Mouse (Mus musculus) neutrophil, adult 5-6 weeks (primary cell): ENCODE results near the gene Reln. TPM values are rescaled to one million over a fixed set of nuclear protein-coding genes. Genes with fewer than 3 reads are reported as not detected.

ENCODE experiments used
- ATAC-seq: fragments of 151-379, 151-347 bp; 2 replicates; pipeline ENCODE4 v1.8.0; 2017; ENCODE audit warnings: mild to moderate bottlenecking, moderate TSS enrichment; ENCODE audit not compliant: insufficient number of reproducible peaks, poor library complexity, low FRiP score, severe bottlenecking; ENCODE audit errors: extremely low read depth
- total RNA-seq: library from RNA; stranded (forward); fragments of 200-1000 nt; gene quantifications from 2 replicates; pipeline ENCODE4 v1.2.3, GENCODE M21; 2017

Gene Reln
- total RNA-seq, 1 experiment from 2014 or later = 4.7 TPM

DNA sequence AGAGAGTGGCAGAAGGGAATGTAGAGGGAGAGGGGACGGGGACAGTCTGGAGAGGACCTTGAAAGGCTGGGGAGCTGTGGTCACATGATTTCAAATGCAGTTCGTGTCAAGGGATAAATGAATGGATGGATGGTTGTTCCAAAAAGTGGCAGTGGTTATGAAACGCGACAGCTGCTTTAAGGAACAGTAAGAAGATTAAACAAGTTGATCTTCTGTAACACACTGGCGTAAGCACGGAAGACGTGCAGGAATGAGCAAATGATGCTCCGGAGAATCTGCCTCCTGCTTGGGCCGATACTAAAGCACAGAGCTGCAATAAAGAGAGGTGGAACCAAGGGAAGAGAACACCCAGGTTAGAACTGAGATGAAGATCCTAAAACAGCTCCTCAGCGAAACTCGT lies 185.7 kb downstream of the Reln start:
- no peak for ATAC-seq

DNA sequence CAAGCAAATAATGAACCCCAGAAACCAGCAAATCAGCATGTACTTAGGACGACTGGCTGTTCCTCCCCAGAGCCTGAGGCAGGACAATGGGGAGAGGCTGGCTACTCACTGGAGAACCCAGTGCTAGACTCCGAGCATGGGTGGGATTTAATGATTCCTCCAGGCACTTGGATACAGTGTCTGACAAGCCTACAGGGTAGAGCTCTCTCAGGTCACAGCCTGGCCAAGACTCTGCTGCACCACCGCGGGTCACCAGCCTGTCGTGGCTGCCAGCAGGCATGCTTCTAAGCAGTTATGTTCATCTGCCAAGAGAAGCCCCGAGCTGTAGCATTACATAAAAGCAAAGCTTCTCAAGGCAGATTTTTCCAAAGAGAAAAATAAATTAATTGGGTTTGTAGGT lies 190.9 kb downstream of the Reln start:
- no peak for ATAC-seq

DNA sequence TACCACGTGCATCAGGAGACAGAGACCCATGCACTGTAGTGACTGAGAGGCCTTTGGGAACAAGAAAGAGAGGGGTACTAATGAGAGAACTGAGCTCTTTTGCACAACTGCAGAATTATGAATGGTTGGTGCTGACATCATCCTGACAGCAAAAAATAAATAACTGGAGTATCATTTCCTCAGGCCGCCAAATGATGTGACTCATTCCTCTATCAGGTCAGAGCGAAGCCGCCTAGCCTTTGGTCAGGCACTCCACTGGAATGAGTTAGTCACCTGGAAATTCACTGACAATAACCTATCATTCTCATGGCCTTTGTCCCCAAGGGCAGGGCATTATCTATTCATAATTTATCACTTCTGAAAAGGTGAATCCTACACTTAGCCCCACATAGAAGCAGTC lies 202.7 kb downstream of the Reln start:
- no peak for ATAC-seq

DNA sequence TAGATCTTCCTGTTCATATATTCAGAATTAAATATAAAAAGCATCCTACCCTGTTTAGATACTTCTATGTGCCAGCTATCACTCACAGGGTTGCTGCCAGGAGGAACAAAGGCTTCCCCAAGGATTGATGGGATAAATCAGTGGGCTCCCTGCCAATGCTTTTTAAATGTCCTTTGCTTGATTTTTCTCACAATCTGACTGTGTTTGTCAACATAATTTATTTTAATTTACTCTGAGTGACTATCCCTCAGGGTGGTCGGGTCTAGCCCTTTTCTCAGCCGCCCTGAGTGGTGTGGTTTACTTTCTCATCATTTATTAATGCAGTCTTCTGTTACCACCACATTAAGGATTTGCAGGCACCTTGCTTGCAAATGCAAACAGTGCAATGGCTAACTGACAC lies 205.5 kb downstream of the Reln start:
- no peak for ATAC-seq

DNA sequence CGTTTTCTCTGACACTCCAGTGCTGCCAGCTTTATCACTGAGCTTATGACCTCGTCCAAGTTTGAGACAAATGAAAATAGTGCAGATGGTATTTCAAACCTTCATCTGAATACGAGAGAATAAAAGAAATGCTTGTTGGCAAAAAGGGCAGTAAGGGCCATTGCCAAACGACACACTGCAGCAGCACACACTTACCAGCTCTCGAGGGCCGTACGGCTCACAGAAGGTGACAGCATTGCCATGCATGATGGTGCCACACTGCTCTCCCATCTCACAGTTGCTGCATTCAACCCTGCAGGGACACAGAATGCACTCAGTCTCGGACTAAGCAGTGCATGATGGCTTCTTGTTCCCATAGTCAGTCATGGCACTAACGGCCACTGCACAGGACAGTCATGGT lies 210.1 kb downstream of the Reln start:
- ATAC-seq = no peak

DNA sequence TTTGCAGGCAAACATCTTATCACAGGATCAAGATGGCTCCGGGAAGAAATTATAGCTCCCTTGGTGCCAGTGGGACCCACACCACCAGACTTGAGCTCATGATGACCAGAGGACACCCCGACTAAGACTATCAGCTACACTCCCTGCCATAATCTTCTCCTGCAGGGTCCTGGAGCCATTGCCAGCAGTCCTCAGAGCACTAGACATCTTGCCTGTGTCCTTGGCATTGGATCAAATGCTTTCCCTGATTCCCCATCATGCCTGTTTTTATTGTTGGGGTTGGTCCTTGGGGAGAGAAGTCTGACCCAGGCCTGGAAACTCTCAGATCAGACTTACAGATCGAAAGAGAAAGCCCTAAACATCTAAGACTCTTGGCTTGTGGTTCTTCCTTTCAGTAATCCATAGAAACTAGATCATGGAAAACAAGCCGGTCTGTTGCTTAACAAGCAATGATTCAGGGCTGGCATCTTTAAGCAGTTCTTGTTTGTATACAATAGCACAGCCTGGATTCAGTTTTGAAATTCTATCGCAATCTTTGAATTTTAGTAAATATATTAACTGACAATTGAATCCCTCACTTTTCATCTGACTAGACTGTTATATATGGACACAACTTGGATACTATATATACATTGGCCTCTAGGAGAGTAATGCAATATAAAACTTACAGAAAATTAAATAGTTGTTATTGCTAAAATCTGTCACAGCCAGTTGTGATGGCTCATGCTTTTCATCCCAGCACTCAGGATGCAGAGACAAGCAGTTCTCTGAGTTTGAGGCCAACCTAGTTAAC lies 212.6 kb downstream of the Reln start:
- no peak for ATAC-seq

DNA sequence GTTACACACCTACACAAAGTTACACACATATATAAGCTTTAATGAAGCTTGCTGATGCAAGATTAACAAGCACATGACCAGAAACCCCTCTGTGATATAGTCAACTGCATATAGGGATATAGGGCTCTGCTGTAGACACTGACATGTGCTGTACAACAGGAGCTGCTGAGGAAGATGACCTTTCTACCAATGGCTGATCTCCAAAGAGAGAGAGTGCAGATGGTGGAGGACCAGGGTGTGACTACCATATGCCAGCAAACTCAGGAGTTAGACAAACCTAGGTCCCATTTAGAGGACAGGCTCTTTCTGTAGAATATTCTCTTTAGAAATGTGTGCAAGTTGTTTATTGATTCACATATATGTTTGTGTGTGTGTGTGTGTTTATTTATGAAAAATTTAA lies 216.9 kb downstream of the Reln start:
- ATAC-seq = no peak

DNA sequence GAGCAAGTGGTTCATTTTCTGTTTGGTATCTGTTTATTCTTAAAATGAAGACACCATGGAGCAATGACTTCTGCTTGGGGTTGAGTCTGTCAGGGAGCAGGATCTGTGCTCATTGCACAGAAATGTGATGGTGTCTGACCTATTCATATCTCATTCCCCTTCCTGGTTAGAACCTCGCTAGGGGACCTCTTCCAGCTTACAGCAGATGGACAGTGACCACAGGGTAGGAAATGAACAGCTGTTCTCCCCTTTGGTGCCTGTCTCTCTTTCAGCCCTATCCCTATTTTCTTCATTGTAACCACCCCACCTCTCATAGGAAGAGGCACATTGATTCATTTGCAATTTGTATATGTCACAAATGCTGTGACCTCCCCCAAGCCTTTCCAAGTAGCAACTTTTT lies 225.2 kb downstream of the Reln start:
- ATAC-seq = no peak

DNA sequence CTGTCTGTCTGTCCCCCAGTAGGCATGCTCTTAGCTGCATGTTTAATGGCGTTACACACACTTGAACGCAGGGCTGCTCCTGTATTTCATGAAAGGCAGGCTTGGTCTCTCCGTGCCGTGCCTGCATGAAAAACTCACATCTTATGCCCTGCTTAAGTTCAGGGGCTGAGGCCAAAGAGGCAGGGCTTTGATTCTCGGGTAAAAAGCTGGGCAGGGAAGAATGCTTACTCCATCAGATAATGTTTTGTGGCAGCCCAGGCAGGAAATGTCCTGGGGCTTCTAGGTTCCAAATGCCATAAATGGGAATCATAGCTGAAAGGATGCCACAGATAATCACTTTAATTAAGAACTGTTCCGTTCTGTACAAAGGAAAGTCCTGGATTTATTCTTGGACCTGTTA lies 226.0 kb downstream of the Reln start:
- ATAC-seq = no peak

DNA sequence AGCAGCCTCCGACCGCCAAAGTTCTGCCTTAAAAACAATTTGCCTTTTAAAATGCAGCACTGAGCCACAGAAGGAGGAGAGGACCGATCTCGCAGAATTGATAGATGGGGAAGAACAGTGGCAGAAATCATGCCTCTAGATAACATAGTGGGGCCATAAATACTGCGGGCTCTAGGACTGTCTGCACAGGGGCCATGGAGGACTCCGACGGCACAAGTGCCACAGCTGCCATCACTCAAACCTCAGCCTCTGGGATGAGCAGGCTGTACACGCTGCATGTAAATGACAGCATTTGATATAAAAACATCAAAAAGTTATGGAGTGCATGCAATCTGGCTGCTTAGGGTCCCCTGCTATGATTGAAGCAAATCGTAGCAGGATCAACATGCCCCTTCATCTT lies 227.6 kb downstream of the Reln start:
- ATAC-seq = no peak

DNA sequence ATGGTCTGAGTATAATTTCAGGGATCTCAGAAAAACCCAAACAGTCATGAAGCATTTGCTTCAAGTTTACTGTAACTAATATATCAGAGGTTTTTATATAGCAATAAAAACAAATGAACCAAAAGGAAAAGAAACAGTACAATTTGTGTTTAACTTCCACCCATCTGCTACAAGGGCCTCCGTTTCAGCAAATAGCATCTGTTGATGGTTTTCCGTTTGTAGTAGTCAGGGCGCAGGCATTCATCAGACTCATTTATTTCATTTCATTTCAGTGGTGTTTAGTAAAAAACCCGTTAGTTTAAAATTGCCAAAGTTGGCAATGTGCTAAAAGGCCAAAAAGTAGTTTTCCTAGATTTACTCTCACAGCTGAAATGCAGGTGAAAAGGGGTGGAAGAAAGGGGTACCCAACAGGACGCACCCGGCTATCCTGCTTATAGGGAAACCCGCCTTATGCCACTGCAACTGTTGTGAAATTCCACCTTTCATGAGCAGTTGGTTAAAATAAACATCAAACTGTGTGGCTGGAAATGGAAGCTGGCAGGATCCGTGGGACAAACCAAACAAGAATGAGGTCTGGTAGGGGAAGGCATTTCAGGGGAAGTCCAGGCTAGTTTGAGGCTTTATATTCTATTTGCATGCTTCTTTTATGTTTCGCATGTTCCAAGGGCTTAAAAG lies 237.6 kb downstream of the Reln start:
- ATAC-seq = no peak

DNA sequence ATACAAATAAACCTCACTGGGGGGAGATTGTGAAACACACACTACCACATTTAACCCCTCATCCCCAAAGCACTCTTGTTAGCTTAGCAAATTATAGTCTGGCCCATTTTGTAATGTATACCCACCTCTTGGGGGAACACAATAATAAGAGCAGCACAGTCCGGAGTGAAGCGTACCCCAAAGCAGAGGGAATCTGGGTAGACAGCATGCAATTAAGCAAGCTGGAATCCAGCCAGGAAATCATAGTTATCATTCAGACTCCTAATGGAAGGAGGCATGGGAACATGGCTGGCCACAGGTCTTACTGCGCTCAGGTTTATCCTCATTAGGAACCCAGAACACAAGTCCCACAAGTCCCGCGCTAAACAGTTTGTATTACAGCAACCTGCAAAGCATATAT lies 249.5 kb downstream of the Reln start:
- ATAC-seq = no peak

DNA sequence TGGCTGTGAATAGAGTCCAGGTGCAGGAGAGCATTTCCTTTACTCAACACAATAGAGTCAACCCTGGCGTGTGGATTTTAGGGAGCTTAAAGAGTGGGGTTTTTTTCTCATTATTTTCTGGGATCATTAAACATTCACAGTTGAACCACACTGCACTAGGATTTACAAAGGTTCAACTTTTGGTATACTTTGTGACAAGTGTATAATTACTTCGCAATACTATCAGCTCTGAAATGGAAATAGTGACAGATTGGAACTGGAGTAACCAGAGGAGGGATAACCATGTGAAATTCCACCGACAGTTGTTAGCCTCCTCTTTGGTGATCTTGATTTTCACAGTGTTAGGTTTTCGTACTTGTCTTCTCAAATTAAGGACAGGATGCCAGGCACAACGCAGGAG lies 250.5 kb downstream of the Reln start:
- ATAC-seq = no peak

DNA sequence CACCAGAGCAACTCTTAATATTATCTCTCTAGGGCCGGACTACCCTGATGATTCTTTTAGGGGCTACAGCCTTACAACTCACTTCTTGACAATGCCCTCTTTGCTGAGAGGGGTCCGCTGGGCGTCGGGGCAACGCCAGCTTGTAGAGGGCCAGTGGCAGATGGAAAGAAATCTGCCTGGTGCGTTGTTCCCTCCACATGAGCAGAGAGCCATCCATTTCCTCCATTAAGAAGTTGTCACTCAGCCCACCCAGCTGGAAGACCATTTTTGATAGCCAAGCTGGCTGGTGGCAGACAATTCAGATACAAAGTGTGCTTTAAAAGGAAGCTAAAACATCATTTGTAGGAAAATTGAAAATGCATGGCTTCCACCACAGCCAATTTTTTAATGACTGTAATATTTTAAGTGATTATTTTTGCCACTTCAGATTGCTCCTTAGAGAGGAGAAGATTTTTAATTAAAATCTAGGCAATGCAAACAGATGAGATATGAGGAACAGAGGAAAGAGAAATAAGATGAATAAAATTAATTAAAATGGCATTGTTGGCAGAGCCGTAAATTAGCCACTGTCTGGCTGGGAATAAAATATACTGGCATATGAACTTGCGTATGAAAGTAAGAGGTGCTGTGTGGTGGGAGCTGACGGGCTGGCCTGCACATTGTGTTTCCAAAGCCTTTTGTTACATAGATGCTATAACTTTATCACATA lies 251.2 kb downstream of the Reln start:
- no peak for ATAC-seq

DNA sequence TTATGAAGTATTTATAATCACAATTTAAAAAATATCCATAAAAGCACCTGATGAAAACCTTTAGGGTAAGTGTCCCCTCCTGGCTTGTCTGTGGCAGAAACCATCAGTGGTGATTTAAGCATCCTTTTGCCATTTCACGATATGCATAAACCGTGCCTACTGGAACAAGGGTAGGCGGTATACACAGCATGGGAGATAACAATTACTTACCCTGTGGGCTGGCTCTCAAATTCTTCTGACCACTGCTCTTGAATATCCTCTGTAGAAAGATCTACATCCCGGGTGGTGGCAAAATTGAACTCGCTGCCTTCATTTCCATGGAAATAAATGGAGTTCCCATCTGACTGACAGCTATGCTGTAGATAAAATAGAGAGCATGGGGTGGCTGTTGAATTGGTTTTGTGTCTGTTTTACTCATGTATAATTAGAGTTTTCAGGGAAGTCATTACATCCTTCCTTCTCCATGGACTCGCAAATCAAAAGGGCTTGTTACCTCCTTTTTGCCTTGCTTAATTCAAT lies 264.0 kb downstream of the Reln start:
- no peak for ATAC-seq

DNA sequence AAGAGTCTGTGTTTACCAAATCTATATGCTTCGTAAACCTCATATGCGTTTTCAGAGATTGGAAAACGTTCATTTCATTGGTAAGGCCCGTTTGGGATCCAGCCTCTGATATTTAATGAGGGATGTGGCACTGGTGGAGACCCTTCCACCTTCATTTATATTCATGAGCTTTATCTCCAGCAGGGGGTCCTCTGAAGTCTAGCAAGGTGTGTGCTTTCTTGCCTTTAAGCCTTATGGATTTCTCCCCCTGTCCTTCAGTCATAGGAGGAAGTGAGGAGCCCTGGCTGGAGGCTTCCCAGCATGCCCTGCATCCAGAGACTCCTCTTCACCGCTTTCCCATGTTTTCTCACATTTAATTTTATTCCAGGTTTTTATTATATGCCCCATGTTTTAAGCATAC lies 269.5 kb downstream of the Reln start:
- ATAC-seq = no peak

DNA sequence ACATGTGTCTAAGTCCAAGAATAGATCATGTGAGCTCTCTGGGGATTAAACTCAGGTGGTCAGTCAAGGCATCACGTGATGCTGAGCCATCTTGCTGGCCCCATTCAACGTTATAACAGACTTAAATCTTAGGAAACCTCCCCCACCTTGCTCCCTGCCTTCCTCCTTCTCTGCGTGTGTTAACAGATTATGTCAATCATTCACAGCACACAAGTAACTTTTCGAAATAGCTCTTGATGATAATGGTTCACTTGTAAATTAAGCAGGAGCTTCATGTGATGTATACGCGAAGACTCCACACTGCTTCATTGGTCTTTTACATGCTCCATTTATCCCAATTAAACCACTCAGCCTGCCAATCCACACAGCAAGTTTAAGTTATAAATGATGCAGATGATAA lies 271.9 kb downstream of the Reln start:
- no peak for ATAC-seq

DNA sequence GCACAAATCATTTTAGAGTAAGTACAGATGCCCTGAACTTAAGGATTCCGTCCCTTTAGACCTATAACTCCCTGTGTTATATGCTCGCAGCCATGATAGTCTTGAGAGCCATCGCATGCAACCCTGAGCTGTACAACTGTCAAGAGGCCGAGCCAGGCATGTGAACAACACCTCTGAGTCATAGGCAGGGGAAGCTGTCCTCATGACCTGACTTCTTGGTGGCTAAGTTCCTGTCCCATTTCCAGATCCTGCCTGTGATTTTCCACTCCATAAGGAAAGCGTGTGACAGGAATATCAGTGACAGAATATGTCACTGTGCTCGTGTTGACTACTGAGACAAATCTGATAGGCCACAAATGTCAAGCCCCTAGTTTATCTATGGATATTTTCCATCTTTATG lies 285.3 kb downstream of the Reln start:
- no peak for ATAC-seq

DNA sequence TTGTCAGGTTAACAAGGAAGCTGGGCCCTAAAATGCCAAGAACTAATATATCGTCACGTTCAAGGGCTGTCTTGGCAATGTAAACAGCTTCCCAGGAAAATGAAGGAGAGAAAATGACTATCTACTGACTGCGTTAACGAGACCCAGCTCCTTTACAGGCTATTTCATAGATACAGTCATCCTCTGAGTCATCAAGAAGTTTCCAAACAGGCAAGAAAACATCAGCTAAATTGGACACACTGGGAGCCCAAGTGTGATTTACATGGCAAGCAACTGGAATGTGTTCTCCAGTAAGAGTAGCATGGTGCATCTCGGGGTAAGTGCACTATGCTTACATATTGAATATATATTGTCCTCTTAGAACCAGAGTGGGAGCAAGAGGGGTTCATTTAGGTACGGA lies 302.7 kb downstream of the Reln start:
- no peak for ATAC-seq
